Mouse (Mus musculus): ENCODE measurements around the gene Prl8a8. TPM values are rescaled to one million over a fixed set of nuclear protein-coding genes. Genes with fewer than 3 reads are reported as not detected.

Gene Prl8a8
- not detected in 2 replicates for polyA plus RNA-seq (2012; rRNA removed)

GRCm38 (mm10) chr13:27513117-27513516 lies at the start of gene Prl8a8:
Gene Prl8a8 (minus strand): TSS chr13:27513217.
- Histone ChIP-seq H3K27me3 (ENCODE audit: control insufficient read depth, insufficient read depth, low read length) (no peaks in the 10 kb centered on the region), H3K4me1 (ENCODE audit: control insufficient read depth, insufficient read depth, insufficient read length, low read length) (no peaks in the 10 kb centered on the region), H3K4me3 (ENCODE audit: low read depth, low read length) (no peak within 1 kb of the TSS), H3K27ac (ENCODE audit: insufficient read depth, low read depth, low read length) (no peak within 1 kb of the TSS), H3K36me3 (ENCODE audit: control insufficient read depth, insufficient read depth, low read length) (no peaks in the 10 kb centered on the region)
- 86% methylated on average over 4 of the region's 4 CpGs for WGBS
- TF ChIP-seq POLR2A (IDR thresholded peaks at IDR 0.05; ENCODE audit: low read depth, low read length) (no peak), CTCF (IDR thresholded peaks at IDR 0.05; ENCODE audit: extremely low read depth, insufficient read length, insufficient replicate concordance, low read depth, low read length) (no peak)

GRCm38 (mm10) chr13:27553336-27553735 lies 40.3 kb upstream of the Prl8a8 start:
- no peaks in the 10 kb centered on the region for H3K27me3 ChIP-seq (ENCODE audit: control insufficient read depth, insufficient read depth, low read length)
- no peaks in the 10 kb centered on the region for H3K36me3 ChIP-seq (ENCODE audit: control insufficient read depth, insufficient read depth, low read length)
- no peak for TF ChIP-seq CTCF (IDR thresholded peaks at IDR 0.05; ENCODE audit: extremely low read depth, insufficient read length, insufficient replicate concordance, low read depth, low read length)
- TF ChIP-seq POLR2A (IDR thresholded peaks at IDR 0.05; ENCODE audit: low read depth, low read length): no peak
- no peaks in the 10 kb centered on the region for H3K4me1 ChIP-seq (ENCODE audit: control insufficient read depth, insufficient read depth, insufficient read length, low read length)
- no peak overlapping the region for H3K27ac ChIP-seq (ENCODE audit: insufficient read depth, low read depth, low read length)
- H3K4me3 ChIP-seq (ENCODE audit: low read depth, low read length): no peak overlapping the region

GRCm38 (mm10) chr13:27523156-27523555 lies 10.1 kb upstream of the Prl8a8 start:
- no peaks in the 10 kb centered on the region for H3K4me1 ChIP-seq (ENCODE audit: control insufficient read depth, insufficient read depth, insufficient read length, low read length)
- no peaks in the 10 kb centered on the region for H3K27me3 ChIP-seq (ENCODE audit: control insufficient read depth, insufficient read depth, low read length)
- H3K36me3 ChIP-seq (ENCODE audit: control insufficient read depth, insufficient read depth, low read length): no peaks in the 10 kb centered on the region
- no peak overlapping the region for H3K4me3 ChIP-seq (ENCODE audit: low read depth, low read length)
- 81% methylated on average over 4 of the region's 4 CpGs for WGBS
- no peak overlapping the region for H3K27ac ChIP-seq (ENCODE audit: insufficient read depth, low read depth, low read length)
- TF ChIP-seq CTCF (IDR thresholded peaks at IDR 0.05; ENCODE audit: extremely low read depth, insufficient read length, insufficient replicate concordance, low read depth, low read length): no peak
- no peak for TF ChIP-seq POLR2A (IDR thresholded peaks at IDR 0.05; ENCODE audit: low read depth, low read length)

- Histone ChIP-seq H3K27me3 (ENCODE audit: control insufficient read depth, insufficient read depth, low read length) (no peaks in the 10 kb centered on the region), H3K27ac (ENCODE audit: insufficient read depth, low read depth, low read length) (no peak overlapping the region), H3K36me3 (ENCODE audit: control insufficient read depth, insufficient read depth, low read length) (no peaks in the 10 kb centered on the region), H3K4me3 (ENCODE audit: low read depth, low read length) (no peak overlapping the region), H3K4me1 (ENCODE audit: control insufficient read depth, insufficient read depth, insufficient read length, low read length) (no peaks in the 10 kb centered on the region)
- TF ChIP-seq POLR2A (IDR thresholded peaks at IDR 0.05; ENCODE audit: low read depth, low read length) (no peak), CTCF (IDR thresholded peaks at IDR 0.05; ENCODE audit: extremely low read depth, insufficient read length, insufficient replicate concordance, low read depth, low read length) (no peak)
- 78% methylated on average over 1 of the region's 1 CpGs for WGBS
These were observed 5.4 kb downstream of the Prl8a8 start for GRCm38 (mm10) chr13:27507645-27508044.

Other genes with a start within 250 kb of the Prl8a8 start
- gene Prl6a1, start 200.6 kb downstream of the Prl8a8 start, polyA plus RNA-seq (2012; rRNA removed): not detected in 2 replicates
- not detected in 2 replicates for gene Prl8a2, start 167.5 kb downstream of the Prl8a8 start, polyA plus RNA-seq (2012; rRNA removed)
- not detected in 2 replicates for gene Prl2b1, start 122.4 kb downstream of the Prl8a8 start, polyA plus RNA-seq (2012; rRNA removed)
- not detected in 2 replicates for gene Prl8a6, start 74.5 kb downstream of the Prl8a8 start, polyA plus RNA-seq (2012; rRNA removed)
- not detected in 2 replicates for gene Prl8a9, start 51.4 kb upstream of the Prl8a8 start, polyA plus RNA-seq (2012; rRNA removed)
- not detected in 2 replicates for gene Prl8a1, start 69.0 kb upstream of the Prl8a8 start, polyA plus RNA-seq (2012; rRNA removed)
- gene Prl7b1, start 97.4 kb upstream of the Prl8a8 start, polyA plus RNA-seq (2012; rRNA removed): not detected in 2 replicates
- gene Prl7a1, start 129.3 kb upstream of the Prl8a8 start, polyA plus RNA-seq (2012; rRNA removed): not detected in 2 replicates
- not detected in 2 replicates for gene Prl7a2, start 154.8 kb upstream of the Prl8a8 start, polyA plus RNA-seq (2012; rRNA removed)
- not detected in 2 replicates for gene Prl7d1, start 203.5 kb upstream of the Prl8a8 start, polyA plus RNA-seq (2012; rRNA removed)

Data from small intestine, adult 2 months (tissue).